Mouse (Mus musculus): ENCODE measurements at regions not wholly inside any gene's neighbourhood (a gene's known extent, or its start where the extent isn't known, plus 50 kb on each side); places are given as distances from the start of the nearest gene placed in this dataset.

- DNase-seq (ENCODE audit: low spot score): no peak
Measured at GRCm38 (mm10) chr9:87964508-87964907, 233.4 kb upstream of the Tbx18 start.

- no peak for DNase-seq (ENCODE audit: low spot score)
Measured at GRCm38 (mm10) chr9:87965103-87965780, 234.2 kb upstream of the Tbx18 start.

GRCm38 (mm10) chr9:87968190-87969082 is 237.4 kb upstream of the Tbx18 start:
- DNase-seq (ENCODE audit: low spot score): no peak

- no peak for DNase-seq (ENCODE audit: low spot score)
Measured at GRCm38 (mm10) chr9:87970586-87970985, 239.5 kb upstream of the Tbx18 start.

GRCm38 (mm10) chr9:87971791-87972190 is 240.7 kb upstream of the Tbx18 start:
- DNase-seq (ENCODE audit: low spot score): no peak

- DNase-seq (ENCODE audit: low spot score): no peak
Measured at GRCm38 (mm10) chr9:87973531-87973930, 242.5 kb upstream of the Tbx18 start.

- no peak for DNase-seq (ENCODE audit: low spot score)
Measured at GRCm38 (mm10) chr9:87984910-87985309, 253.8 kb upstream of the Tbx18 start.

- DNase-seq (ENCODE audit: low spot score): no peak
Measured at GRCm38 (mm10) chr9:87985439-87985838, 254.4 kb upstream of the Tbx18 start.

- no peak for DNase-seq (ENCODE audit: low spot score)
Measured at GRCm38 (mm10) chr9:88005945-88006700, 275.1 kb upstream of the Tbx18 start.

GRCm38 (mm10) chr9:88023752-88024151 is 292.7 kb upstream of the Tbx18 start:
- DNase-seq (ENCODE audit: low spot score): no peak

- no peak for DNase-seq (ENCODE audit: low spot score)
Measured at GRCm38 (mm10) chr9:88025936-88026335, 294.9 kb upstream of the Tbx18 start.

GRCm38 (mm10) chr9:88030509-88031148 is 296.4 kb upstream of the Nt5e start:
- no peak for DNase-seq (ENCODE audit: low spot score)

GRCm38 (mm10) chr9:88037560-88037959 is 289.4 kb upstream of the Nt5e start:
- DNase-seq (ENCODE audit: low spot score): no peak

GRCm38 (mm10) chr9:88049270-88049669 is 277.7 kb upstream of the Nt5e start:
- no peak for DNase-seq (ENCODE audit: low spot score)

- DNase-seq (ENCODE audit: low spot score): no peak
Measured at GRCm38 (mm10) chr9:88049792-88050191, 277.2 kb upstream of the Nt5e start.

- DNase-seq (ENCODE audit: low spot score): no peak
Measured at GRCm38 (mm10) chr9:88058551-88058950, 268.4 kb upstream of the Nt5e start.

GRCm38 (mm10) chr9:88059005-88059404 is 268.0 kb upstream of the Nt5e start:
- no peak for DNase-seq (ENCODE audit: low spot score)

GRCm38 (mm10) chr9:88063973-88064676 is 262.9 kb upstream of the Nt5e start:
- DNase-seq (ENCODE audit: low spot score): no peak

- no peak for DNase-seq (ENCODE audit: low spot score)
Measured at GRCm38 (mm10) chr9:88065057-88065456, 261.9 kb upstream of the Nt5e start.

GRCm38 (mm10) chr9:88065777-88066176 is 261.2 kb upstream of the Nt5e start:
- no peak for DNase-seq (ENCODE audit: low spot score)

GRCm38 (mm10) chr9:88068322-88068721 is 258.7 kb upstream of the Nt5e start:
- no peak for DNase-seq (ENCODE audit: low spot score)
